Comparison of ENCODE assay signal across 12 mouse cellular contexts in genomic region chr4:32326860-32327259, GRCm38 (mm10).
DNase-seq lines count a peak whose midpoint lies in the region; ATAC-seq lines count a peak whose summit lies in the region.
"Had no signal": no experiment of that assay in that cellular context is flagged by ENCODE, and none has a peak within 500 bp of the region (broad histone marks: within the 10 kb centered on the region; RNA-seq: fewer than 3 reads in every experiment).

No protein-coding gene starts in this region.

- no peaks in the 10 kb centered on the region for H3K27me3 ChIP-seq in liver, embryonic 11.5 days (replicated peaks; ENCODE audit: control insufficient read depth, insufficient read depth, low read length)
- H3K27me3 ChIP-seq in forebrain, embryonic 13.5 days = no peaks in the 10 kb centered on the region
- no peaks in the 10 kb centered on the region for H3K27me3 ChIP-seq in midbrain, embryonic 10.5 days (ENCODE audit: low read depth, poor library complexity, severe bottlenecking)
- H3K27me3 ChIP-seq: limb, embryonic 13.5 days had no signal

- no peak overlapping the region for H3K4me2 ChIP-seq in liver, embryonic 11.5 days
- peak overlapping the region; percentile 22 for H3K4me2 ChIP-seq in forebrain, embryonic 13.5 days
- H3K4me2 ChIP-seq: limb, embryonic 13.5 days had no signal

- ATAC-seq in liver, embryonic 11.5 days (replicated peaks; ENCODE audit: low FRiP score) = no peak
- ATAC-seq in forebrain, embryonic 13.5 days = peak; percentile 65

- H3K36me3 ChIP-seq in liver, embryonic 11.5 days (ENCODE audit: control insufficient read depth, insufficient read depth, low read length) = no peaks in the 10 kb centered on the region
- H3K36me3 ChIP-seq in forebrain, embryonic 13.5 days (ENCODE audit: poor library complexity, severe bottlenecking) = peaks cover 10% of the 10 kb centered on the region; the same call in 1 of the 2 replicates
- H3K36me3 ChIP-seq in midbrain, embryonic 10.5 days = peaks cover 10% of the 10 kb centered on the region

- no peak overlapping the region for H3K27ac ChIP-seq in liver, embryonic 11.5 days (ENCODE audit: low read depth, low read length)
- H3K27ac ChIP-seq in forebrain, embryonic 13.5 days = peak overlapping the region; percentile 85
- H3K27ac ChIP-seq in midbrain, embryonic 10.5 days (replicated peaks) = peak overlapping the region; percentile 78

- no peak overlapping the region for H3K4me3 ChIP-seq in liver, embryonic 11.5 days (ENCODE audit: low read depth, low read length)
- H3K4me3 ChIP-seq in forebrain, embryonic 13.5 days = no peak overlapping the region
- H3K4me3 ChIP-seq in midbrain, embryonic 10.5 days = no peak overlapping the region
- H3K4me3 ChIP-seq: limb, embryonic 13.5 days had no signal

- H3K4me1 ChIP-seq in liver, embryonic 11.5 days (replicated peaks; ENCODE audit: control insufficient read depth, insufficient read depth, low read length) = peaks cover 13% of the 10 kb centered on the region
- peaks cover 58% of the 10 kb centered on the region for H3K4me1 ChIP-seq in forebrain, embryonic 13.5 days
- peaks cover 53% of the 10 kb centered on the region for H3K4me1 ChIP-seq in midbrain, embryonic 10.5 days

- DNase-seq in liver, embryonic 11.5 days (ENCODE audit: low spot score) = peak; percentile 9
- no peak for DNase-seq in liver
- DNase-seq in midbrain, embryonic 10.5 days (ENCODE audit: low spot score) = peak; percentile 40
- DNase-seq in retina, postnatal 1 day = peak; percentile 61
- DNase-seq in kidney, postnatal 36 days = no peak
- no peak for DNase-seq in spleen, adult 12 weeks (ENCODE audit: low spot score)
- DNase-seq: adrenal gland, postnatal 25 days; cerebellum, adult 8-10 months; gastrocnemius, postnatal 14 days; layer of hippocampus, adult 9-11 months had no signal

- no peaks in the 10 kb centered on the region for H3K9me3 ChIP-seq in liver, embryonic 11.5 days (ENCODE audit: control insufficient read depth, low read length)
- H3K9me3 ChIP-seq in forebrain, embryonic 13.5 days (replicated peaks) = 0 out of 2 replicates have a peak, but pooled peaks cover 5% of the 10 kb centered on the region
- no peaks in the 10 kb centered on the region; the same call in 1 of the 2 replicates for H3K9me3 ChIP-seq in midbrain, embryonic 10.5 days (replicated peaks)

- no peak overlapping the region for H3K9ac ChIP-seq in liver, embryonic 11.5 days (ENCODE audit: low read depth, low read length)
- H3K9ac ChIP-seq in forebrain, embryonic 13.5 days = peak overlapping the region; percentile 62

- 66% methylated on average over 3 of the region's 3 CpGs for WGBS in liver, embryonic 11.5 days
- 8% methylated on average over 3 of the region's 3 CpGs for WGBS in forebrain, embryonic 13.5 days
- 28% methylated on average over 3 of the region's 3 CpGs for WGBS in midbrain, embryonic 10.5 days

Comparison
In these comparisons a context has a peak if more than half of its experiments do, and no peak if none do; other contexts are left out.
1. DNase-seq: peak in liver, embryonic 11.5 days (single experiment), midbrain, embryonic 10.5 days (single experiment) and retina, postnatal 1 day (single experiment); none in liver (single experiment), kidney, postnatal 36 days (0 of 2) and spleen, adult 12 weeks (single experiment).